Mouse (Mus musculus) liver, adult 2 months (tissue): ENCODE results near the gene Olfr1438-ps1. TPM values are rescaled to one million over a fixed set of nuclear protein-coding genes. Genes with fewer than 3 reads are reported as not detected.
"Not testable (repeated sequence)": the region's sequence is repeated elsewhere in the genome, so short reads cannot be mapped to it uniquely, and the experiment has no call there.

Experiments used
- DNase-seq: peaks from one replicate; pipeline ENCODE4 v3.0.0-alpha.2; 2011; ENCODE audit warnings: low read depth, low spot score; ENCODE audit errors: extremely low read depth
- H3K27ac ChIP-seq: fragments of 200-500 bp; replicated peaks from 2 replicates; pipeline ENCODE4 v1.5.1; 2012; ENCODE audit warnings: low read depth, mild to moderate bottlenecking, control low read depth, inconsistent platforms, low read length; ENCODE audit not compliant: insufficient read depth
- H3K27me3 ChIP-seq: fragments of 200-500 bp; 2 replicates; pipeline ENCODE4 v1.6.1; 2012; ENCODE audit warnings: mild to moderate bottlenecking, moderate library complexity, low read length, inconsistent platforms; ENCODE audit not compliant: control insufficient read depth, insufficient read depth
- H3K36me3 ChIP-seq: fragments of 200-500 bp; 2 replicates; pipeline ENCODE4 v1.6.1; 2012; ENCODE audit warnings: low read length, inconsistent platforms; ENCODE audit not compliant: control insufficient read depth, insufficient read depth
- H3K4me1 ChIP-seq: fragments of 200-500 bp; 2 replicates; pipeline ENCODE4 v1.6.1; 2011; ENCODE audit warnings: low read length; ENCODE audit not compliant: control insufficient read depth, insufficient read depth
- H3K4me3 ChIP-seq: fragments of 200-500 bp; 2 replicates; pipeline ENCODE4 v1.5.1; 2011; ENCODE audit warnings: low read depth, mild to moderate bottlenecking, control low read depth, low read length, moderate library complexity; ENCODE audit not compliant: insufficient read depth
- H3K79me2 ChIP-seq: fragments of 200-500 bp; 2 replicates; pipeline ENCODE4 v1.6.1; 2012; ENCODE audit warnings: inconsistent platforms, mild to moderate bottlenecking, low read length, moderate library complexity; ENCODE audit not compliant: control insufficient read depth, insufficient read depth
- H3K9ac ChIP-seq: fragments of 200-500 bp; 2 replicates; pipeline ENCODE4 v1.6.1; 2012; ENCODE audit warnings: low read depth, mild to moderate bottlenecking, control low read depth, inconsistent platforms, low read length
- CTCF ChIP-seq: fragments of 200-500 bp; IDR thresholded peaks from 2 replicates; pipeline ENCODE4 v1.5.1; 2011; ENCODE audit warnings: low read depth, low read length, control low read depth
- POLR2A ChIP-seq: fragments of 200-500 bp; IDR thresholded peaks from 2 replicates; pipeline ENCODE4 v1.6.1; 2011; ENCODE audit warnings: low read length, control low read depth; ENCODE audit not compliant: insufficient read depth; ENCODE audit errors: extremely low read depth
- whole genome bisulfite sequencing: fragments of 180-500 bp; shearing (Covaris S2); methylation state at CpG from one replicate; pipeline ENCODE4 v1.1.7; 2018; 5-methylcytosine and 5-hydroxymethylcytosine counted together
- polyA plus RNA-seq: library from polyadenylated mRNA; depleted of rRNA; stranded (reverse); fragments of >200 nt; gene quantifications from 2 replicates; pipeline ENCODE4 v1.2.3, GENCODE M21; 2012; rRNA removed
- total RNA-seq: library from RNA; depleted of rRNA; stranded (reverse); fragments of >200 nt; gene quantifications from 2 replicates; pipeline ENCODE4 v1.2.3, GENCODE M21; 2014; rRNA removed

The Olfr1438-ps1 gene
- not detected in 2 replicates for total RNA-seq
- not detected in 2 replicates for polyA plus RNA-seq

GRCm38 (mm10) chr19:12335810-12336209, at the start of gene Olfr1438-ps1:
Gene Olfr1438-ps1, minus strand, starts transcription at chr19:12335910.
- no peaks in the 10 kb centered on the region for H3K79me2 ChIP-seq
- no peak within 1 kb of the TSS for H3K9ac ChIP-seq
- no peak within 1 kb of the TSS for H3K27ac ChIP-seq
- H3K27me3 ChIP-seq = no peaks in the 10 kb centered on the region
- no peaks in the 10 kb centered on the region for H3K36me3 ChIP-seq
- DNase-seq = no peak
- no peak within 1 kb of the TSS for H3K4me3 ChIP-seq
- 80% methylated on average over 3 of the region's 3 CpGs for whole genome bisulfite sequencing
- no peaks in the 10 kb centered on the region for H3K4me1 ChIP-seq
- TF ChIP-seq POLR2A (no peak), CTCF (no peak)

DNA sequence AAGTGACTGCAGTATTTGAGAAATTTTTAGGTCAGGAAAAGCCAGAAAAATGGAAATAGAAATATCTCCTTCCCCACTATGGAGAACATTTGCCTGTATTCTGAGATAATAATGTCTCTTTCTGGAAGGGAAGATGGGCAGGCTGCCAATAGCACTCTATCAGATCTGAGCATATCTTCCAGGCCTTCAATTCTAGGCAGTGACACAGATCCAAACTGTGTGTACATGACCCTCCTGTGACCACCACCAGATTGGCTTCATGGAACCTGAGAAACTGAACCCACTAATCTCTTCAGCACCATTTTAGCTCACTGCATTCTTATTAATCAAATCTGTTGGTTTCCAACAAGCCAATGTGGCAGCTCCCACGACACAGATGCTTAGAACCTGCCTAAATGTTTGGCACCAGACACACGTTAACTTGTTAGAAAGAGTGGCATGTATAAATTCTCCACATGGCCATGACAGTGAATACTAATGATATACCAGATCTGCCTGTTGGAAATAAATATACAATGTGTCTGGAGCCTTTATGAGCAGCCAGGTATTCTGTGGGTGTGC, 38.8 kb upstream of the Olfr1438-ps1 start:
- no peaks in the 10 kb centered on the region for H3K4me1 ChIP-seq
- no peaks in the 10 kb centered on the region for H3K79me2 ChIP-seq
- H3K4me3 ChIP-seq = no peak overlapping the region
- H3K9ac ChIP-seq = no peak overlapping the region
- no peaks in the 10 kb centered on the region for H3K27me3 ChIP-seq
- no peaks in the 10 kb centered on the region for H3K36me3 ChIP-seq
- H3K27ac ChIP-seq = no peak overlapping the region
- TF ChIP-seq POLR2A (no peak), CTCF (no peak)
- DNase-seq = no peak
- 59% methylated on average over 2 of the region's 2 CpGs for WGBS

DNA sequence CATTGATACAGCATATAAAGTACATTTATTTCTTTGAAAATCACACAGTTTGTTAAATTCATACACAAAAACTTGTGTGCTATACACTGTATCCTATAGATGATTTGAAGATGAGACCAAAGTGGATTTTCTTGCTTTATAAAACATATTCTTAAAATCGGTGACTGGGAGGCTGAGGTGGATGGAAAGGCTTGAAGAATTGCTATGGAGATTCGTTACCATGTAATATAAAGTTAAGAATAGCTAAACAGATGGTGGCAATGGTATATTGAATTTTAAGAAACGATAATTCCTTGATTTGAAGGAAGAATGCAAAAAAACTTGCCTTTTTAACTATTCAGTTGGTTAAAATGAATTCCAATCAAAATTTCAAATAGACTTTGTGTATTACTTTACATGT, 37.3 kb upstream of the Olfr1438-ps1 start:
- Histone ChIP-seq H3K4me3 (no peak overlapping the region), H3K27ac (no peak overlapping the region), H3K36me3 (no peaks in the 10 kb centered on the region), H3K9ac (no peak overlapping the region), H3K79me2 (no peaks in the 10 kb centered on the region), H3K27me3 (no peaks in the 10 kb centered on the region), H3K4me1 (no peaks in the 10 kb centered on the region)
- TF ChIP-seq CTCF = no peak
- TF ChIP-seq POLR2A = no peak
- DNase-seq = no peak
- 69% methylated on average over 3 of the region's 3 CpGs for WGBS

GRCm38 (mm10) chr19:12325001-12325400, 10.7 kb downstream of the Olfr1438-ps1 start, which contains the start of gene Olfr1437:
Gene Olfr1437, minus strand, starts transcription at chr19:12325101.
- H3K27me3 ChIP-seq = no peaks in the 10 kb centered on the region
- no peaks in the 10 kb centered on the region for H3K79me2 ChIP-seq
- no peak for DNase-seq
- TF ChIP-seq CTCF = no peak
- TF ChIP-seq POLR2A = no peak
- WGBS = 83% methylated on average over 2 of the region's 2 CpGs
- H3K4me1 ChIP-seq = no peaks in the 10 kb centered on the region
- H3K27ac ChIP-seq = no peak within 1 kb of the TSS
- H3K4me3 ChIP-seq = no peak within 1 kb of the TSS
- no peak within 1 kb of the TSS for H3K9ac ChIP-seq
- no peaks in the 10 kb centered on the region for H3K36me3 ChIP-seq

- not testable (repeated sequence) for DNase-seq, H3K27me3 ChIP-seq, H3K4me1 ChIP-seq, H3K27ac ChIP-seq, H3K9ac ChIP-seq, H3K79me2 ChIP-seq, H3K36me3 ChIP-seq, H3K4me3 ChIP-seq
- WGBS = 76% methylated on average over 1 of the region's 1 CpGs
These were observed 36.7 kb downstream of the Olfr1438-ps1 start, which contains the start of gene Olfr1436 for GRCm38 (mm10) chr19:12299030-12299429. Gene Olfr1436, minus strand, starts transcription at chr19:12299130.

GRCm38 (mm10) chr19:12292979-12293378, 42.7 kb downstream of the Olfr1438-ps1 start:
- TF ChIP-seq CTCF = no peak
- H3K9ac ChIP-seq = no peak overlapping the region
- no peaks in the 10 kb centered on the region for H3K36me3 ChIP-seq
- H3K27ac ChIP-seq = no peak overlapping the region
- no peak overlapping the region for H3K4me3 ChIP-seq
- no peaks in the 10 kb centered on the region for H3K79me2 ChIP-seq
- H3K4me1 ChIP-seq = no peaks in the 10 kb centered on the region
- H3K27me3 ChIP-seq = no peaks in the 10 kb centered on the region
- no peak for DNase-seq
